Mouse (Mus musculus) kidney, postnatal 14 days (tissue): ENCODE results near the gene Nfia.

Source experiments
- DNase-seq: peaks from one replicate; pipeline ENCODE4 v3.0.0; 2022; ENCODE audit warnings: mixed read lengths

Nfia gene

GRCm38 (mm10) chr4:98082512-98082911 lies 310.0 kb downstream of the Nfia start:
- no peak for DNase-seq

- DNase-seq: no peak
Measured at GRCm38 (mm10) chr4:98085060-98085459, 312.5 kb downstream of the Nfia start.

- peak; percentile 33 for DNase-seq
Measured at GRCm38 (mm10) chr4:98086976-98087375, 314.4 kb downstream of the Nfia start.

- no peak for DNase-seq
Measured at GRCm38 (mm10) chr4:98089985-98090384, 317.5 kb downstream of the Nfia start.

- no peak for DNase-seq
Measured at GRCm38 (mm10) chr4:98090586-98090985, 318.1 kb downstream of the Nfia start.

- DNase-seq: peak; percentile 82
Measured at GRCm38 (mm10) chr4:98091368-98091827, 318.9 kb downstream of the Nfia start.

GRCm38 (mm10) chr4:98091901-98092472 lies 319.5 kb downstream of the Nfia start:
- DNase-seq: no peak

- DNase-seq: no peak
Measured at GRCm38 (mm10) chr4:98094112-98094805, 321.7 kb downstream of the Nfia start.

- no peak for DNase-seq
Measured at GRCm38 (mm10) chr4:98095060-98095459, 322.5 kb downstream of the Nfia start.

GRCm38 (mm10) chr4:98097013-98097566 lies 324.6 kb downstream of the Nfia start:
- no peak for DNase-seq

GRCm38 (mm10) chr4:98098663-98099062 lies 326.1 kb downstream of the Nfia start:
- no peak for DNase-seq

GRCm38 (mm10) chr4:98099433-98099832 lies 326.9 kb downstream of the Nfia start:
- no peak for DNase-seq

GRCm38 (mm10) chr4:98101153-98102096 lies 328.9 kb downstream of the Nfia start:
- DNase-seq: peak; percentile 42

- peak; percentile 39 for DNase-seq
Measured at GRCm38 (mm10) chr4:98102625-98103336, 330.2 kb downstream of the Nfia start.

GRCm38 (mm10) chr4:98103337-98103666 lies 330.8 kb downstream of the Nfia start:
- DNase-seq: no peak

GRCm38 (mm10) chr4:98104161-98104560 lies 331.6 kb downstream of the Nfia start:
- DNase-seq: peak; percentile 52

GRCm38 (mm10) chr4:98104911-98105702 lies 332.6 kb downstream of the Nfia start:
- DNase-seq: no peak

- peak; percentile 83 for DNase-seq
Measured at GRCm38 (mm10) chr4:98105971-98106370, 333.4 kb downstream of the Nfia start.

- DNase-seq: no peak
Measured at GRCm38 (mm10) chr4:98106445-98107092, 334.0 kb downstream of the Nfia start.

- DNase-seq: no peak
Measured at GRCm38 (mm10) chr4:98107093-98107453, 334.5 kb downstream of the Nfia start.
